Mouse (Mus musculus): ENCODE results near the gene Nrde2.

- TF ChIP-seq POLR2A (IDR thresholded peaks at IDR 0.05; ENCODE audit: low read depth, low read length) (no peak), CTCF (IDR thresholded peaks at IDR 0.05; ENCODE audit: extremely low read depth, insufficient read length, insufficient replicate concordance, low read depth, low read length) (no peak)
Measured at GRCm38 (mm10) chr12:100187756-100188430, 28.4 kb upstream of the Nrde2 start.

Data from small intestine, adult 2 months (tissue).